Mouse (Mus musculus): ENCODE results near the gene Galnt13. TPM values are rescaled to one million over a fixed set of nuclear protein-coding genes. Genes with fewer than 3 reads are reported as not detected.

Galnt13 gene
- polyA plus RNA-seq (2014; fragmentation: Illumina TruSeq; extraction: RNeasy Lipid Tissue Mini Kit (QIAGEN cat#74804)): 0.20 TPM

DNA sequence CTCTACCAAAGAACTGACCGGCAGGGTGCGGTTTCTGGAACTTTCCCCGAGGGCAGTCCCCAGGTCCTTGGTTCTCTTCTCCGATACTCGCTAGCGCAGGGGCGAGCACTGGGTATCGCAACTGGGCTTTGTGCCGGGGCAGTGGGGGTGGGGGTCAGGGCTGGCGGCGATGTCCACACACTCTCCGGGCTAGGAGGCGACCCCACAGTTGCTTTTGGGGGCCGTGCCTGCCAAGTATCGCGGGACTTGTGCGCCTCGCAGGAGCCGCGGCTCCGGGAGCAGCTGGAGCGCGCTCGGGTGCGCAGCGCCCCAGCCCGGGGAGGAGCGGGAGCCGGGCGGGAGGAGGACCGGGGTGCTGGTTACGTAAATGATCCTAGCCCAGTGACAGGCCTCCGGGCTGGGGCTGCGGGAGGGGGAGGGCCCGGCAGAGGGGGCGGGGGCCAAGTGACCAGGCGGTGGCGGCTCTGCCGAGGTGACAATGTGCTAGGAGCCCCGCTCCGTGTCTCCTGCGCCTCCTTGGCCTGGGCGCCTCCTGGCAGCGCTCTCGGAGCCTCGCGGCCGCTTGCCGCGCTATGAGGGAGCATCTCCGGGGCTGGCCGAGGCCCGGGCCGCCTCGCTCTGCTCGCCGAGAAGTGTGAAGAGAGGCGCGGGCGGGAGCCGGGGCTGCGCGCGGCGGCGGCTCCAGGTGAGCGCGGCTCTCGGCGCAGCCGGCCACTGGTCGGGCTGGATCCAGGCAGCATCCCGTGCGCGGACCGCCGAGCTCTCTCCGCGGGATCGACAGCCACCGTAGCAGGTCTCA, at the start of gene Galnt13:
Gene Galnt13 (plus strand): TSS at position 381 of the 799 bp plus-strand sequence.

Measured in ovary, adult 10 weeks (tissue).